Mouse (Mus musculus): ENCODE measurements around the gene Cops2.

Cops2 gene

GRCm38 (mm10) chr2:125827898-125828297, 31.0 kb downstream of the Cops2 start:
- in situ Hi-C loops (cut with MboI, MseI): loop anchor here in 1 of 2 experiments (5.0 kb wide), 1 partner anchor 171 kb away; no protein-coding TSS in a partner anchor

- in situ Hi-C loops (cut with MboI, MseI): loop anchor here in 1 of 2 experiments (5.0 kb wide), 1 partner anchor 169 kb away; no protein-coding TSS in a partner anchor
These were observed 32.7 kb downstream of the Cops2 start for GRCm38 (mm10) chr2:125826201-125826600.

- in situ Hi-C loops (cut with MboI, MseI): no loop called here
These were observed 38.5 kb downstream of the Cops2 start for GRCm38 (mm10) chr2:125820397-125820796.

GRCm38 (mm10) chr2:125813972-125814595, 44.9 kb downstream of the Cops2 start:
- in situ Hi-C loops (cut with MboI, MseI): no loop called here

- in situ Hi-C loops (cut with MboI, MseI): no loop called here
These were observed 47.6 kb downstream of the Cops2 start for GRCm38 (mm10) chr2:125811332-125811731.

GRCm38 (mm10) chr2:125809551-125809950, 49.4 kb downstream of the Cops2 start:
- in situ Hi-C loops (cut with MboI, MseI): no loop called here

GRCm38 (mm10) chr2:125805826-125806225, 53.1 kb downstream of the Cops2 start:
- in situ Hi-C loops (cut with MboI, MseI): no loop called here

- in situ Hi-C loops (cut with MboI, MseI): no loop called here
These were observed 57.0 kb downstream of the Cops2 start for GRCm38 (mm10) chr2:125801947-125802346.

- in situ Hi-C loops (cut with MboI, MseI): no loop called here
These were observed 57.9 kb downstream of the Cops2 start for GRCm38 (mm10) chr2:125801038-125801437.

- in situ Hi-C loops (cut with MboI, MseI): no loop called here
These were observed 58.5 kb downstream of the Cops2 start for GRCm38 (mm10) chr2:125800428-125800827.

GRCm38 (mm10) chr2:125797872-125798271, 61.1 kb downstream of the Cops2 start:
- in situ Hi-C loops (cut with MboI, MseI): no loop called here

- in situ Hi-C loops (cut with MboI, MseI): no loop called here
These were observed 63.8 kb downstream of the Cops2 start for GRCm38 (mm10) chr2:125795118-125795517.

GRCm38 (mm10) chr2:125794166-125794565, 64.8 kb downstream of the Cops2 start:
- in situ Hi-C loops (cut with MboI, MseI): no loop called here

- in situ Hi-C loops (cut with MboI, MseI): no loop called here
These were observed 66.1 kb downstream of the Cops2 start for GRCm38 (mm10) chr2:125792879-125793261.

- in situ Hi-C loops (cut with MboI, MseI): no loop called here
These were observed 66.6 kb downstream of the Cops2 start for GRCm38 (mm10) chr2:125792144-125792878.

GRCm38 (mm10) chr2:125791485-125791885, 67.5 kb downstream of the Cops2 start:
- in situ Hi-C loops (cut with MboI, MseI): no loop called here

GRCm38 (mm10) chr2:125790242-125790641, 68.7 kb downstream of the Cops2 start:
- in situ Hi-C loops (cut with MboI, MseI): no loop called here

GRCm38 (mm10) chr2:125789265-125789664, 69.7 kb downstream of the Cops2 start:
- in situ Hi-C loops (cut with MboI, MseI): no loop called here

- in situ Hi-C loops (cut with MboI, MseI): no loop called here
These were observed 70.2 kb downstream of the Cops2 start for GRCm38 (mm10) chr2:125788785-125789184.

- in situ Hi-C loops (cut with MboI, MseI): no loop called here
These were observed 70.6 kb downstream of the Cops2 start for GRCm38 (mm10) chr2:125788351-125788750.

GRCm38 (mm10) chr2:125785021-125785420, 73.9 kb downstream of the Cops2 start:
- in situ Hi-C loops (cut with MboI, MseI): no loop called here

GRCm38 (mm10) chr2:125784392-125784791, 74.5 kb downstream of the Cops2 start:
- in situ Hi-C loops (cut with MboI, MseI): no loop called here

- in situ Hi-C loops (cut with MboI, MseI): no loop called here
These were observed 75.1 kb downstream of the Cops2 start for GRCm38 (mm10) chr2:125783868-125784267.

All from T-helper 17 cell (primary cell).